Mouse (Mus musculus): ENCODE results near the gene Vps52. TPM values are rescaled to one million over a fixed set of nuclear protein-coding genes. Genes with fewer than 3 reads are reported as not detected.

The Vps52 gene
- total and polyA plus RNA-seq, 2 experiments: 10.5 to 40.6 TPM

DNA sequence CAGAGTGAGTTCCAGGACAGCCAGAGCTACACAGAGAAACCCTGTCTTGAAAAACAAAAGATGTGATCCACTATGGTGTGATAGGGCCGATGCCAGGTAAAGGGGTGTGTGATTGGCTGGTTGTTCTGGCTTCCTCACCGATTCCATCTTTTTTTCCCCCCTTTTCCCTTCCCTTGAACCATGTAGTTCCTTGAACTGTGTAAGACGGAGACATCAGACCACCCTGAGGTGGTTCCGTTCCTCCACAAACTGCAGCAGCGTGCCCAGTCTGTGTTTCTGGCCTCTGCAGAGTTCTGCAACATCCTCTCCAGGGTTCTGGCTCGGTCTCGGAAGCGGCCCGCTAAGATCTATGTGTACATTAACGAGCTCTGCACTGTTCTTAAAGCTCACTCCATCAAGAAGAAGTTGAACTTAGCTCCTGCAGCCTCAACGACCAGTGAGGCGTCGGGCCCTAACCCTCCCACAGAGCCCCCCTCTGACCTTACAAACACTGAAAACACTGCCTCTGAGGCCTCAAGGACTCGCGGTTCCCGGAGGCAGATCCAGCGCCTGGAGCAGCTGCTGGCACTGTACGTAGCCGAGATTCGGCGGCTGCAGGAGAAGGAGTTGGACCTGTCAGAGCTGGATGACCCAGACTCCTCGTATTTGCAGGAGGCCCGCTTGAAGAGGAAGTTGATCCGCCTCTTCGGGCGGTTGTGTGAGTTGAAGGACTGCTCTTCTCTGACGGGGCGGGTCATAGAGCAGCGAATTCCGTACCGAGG, 44.4 kb upstream of the Vps52 start:
- Histone ChIP-seq H3K27ac (replicated peaks; ENCODE audit: insufficient read depth, low read depth, low read length) (no peak overlapping the region), H3K4me1 (ENCODE audit: control insufficient read depth, insufficient read depth, low read length) (peaks cover 7% of the 10 kb centered on the region), H3K9ac (ENCODE audit: low read depth, low read length) (no peak overlapping the region), H3K79me2 (ENCODE audit: control insufficient read depth, insufficient read depth, low read length) (peaks cover 23% of the 10 kb centered on the region), H3K27me3 (ENCODE audit: control insufficient read depth, insufficient read depth, low read length) (no peaks in the 10 kb centered on the region), H3K36me3 (ENCODE audit: control insufficient read depth, insufficient read depth, low read length) (peaks cover 23% of the 10 kb centered on the region; the same call in 1 of the 2 replicates), H3K4me3 (ENCODE audit: insufficient read depth, low read depth, low read length) (no peak overlapping the region)
- no peak for DNase-seq (ENCODE audit: extremely low read depth, low read depth, low spot score)
- WGBS: 86% methylated on average over 31 of the region's 31 CpGs
- TF ChIP-seq POLR2A (IDR thresholded peaks at IDR 0.05; ENCODE audit: extremely low read depth, insufficient read depth, low read length) (no peak), CTCF (IDR thresholded peaks at IDR 0.05; ENCODE audit: low read depth, low read length) (no peak)

DNA sequence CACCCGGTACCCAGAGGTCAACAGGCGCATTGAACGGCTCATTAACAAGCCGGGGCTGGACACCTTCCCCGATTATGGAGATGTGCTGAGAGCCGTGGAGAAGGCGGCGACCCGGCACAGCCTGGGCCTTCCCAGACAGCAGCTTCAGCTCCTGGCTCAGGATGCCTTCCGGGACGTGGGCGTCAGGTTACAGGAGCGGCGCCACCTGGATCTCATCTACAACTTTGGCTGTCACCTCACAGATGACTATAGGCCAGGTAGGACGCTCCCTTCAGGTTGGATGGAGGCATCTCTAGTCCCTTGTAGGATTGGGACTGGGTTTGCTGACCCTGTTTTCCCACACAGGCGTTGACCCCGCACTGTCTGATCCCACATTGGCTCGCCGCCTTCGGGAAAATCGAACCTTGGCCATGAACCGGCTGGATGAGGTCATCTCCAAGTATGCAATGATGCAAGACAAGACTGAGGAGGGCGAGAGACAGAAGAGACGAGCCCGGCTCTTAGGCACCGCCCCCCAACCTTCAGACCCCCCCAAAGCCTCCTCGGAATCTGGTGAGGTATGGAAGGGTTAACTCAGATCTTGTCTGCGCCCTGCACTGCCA, 43.7 kb upstream of the Vps52 start:
- peaks cover 23% of the 10 kb centered on the region; the same call in 1 of the 2 replicates for H3K36me3 ChIP-seq (ENCODE audit: control insufficient read depth, insufficient read depth, low read length)
- H3K27ac ChIP-seq (replicated peaks; ENCODE audit: insufficient read depth, low read depth, low read length): no peak overlapping the region
- no peak for DNase-seq (ENCODE audit: extremely low read depth, low read depth, low spot score)
- no peak overlapping the region for H3K4me3 ChIP-seq (ENCODE audit: insufficient read depth, low read depth, low read length)
- no peaks in the 10 kb centered on the region for H3K27me3 ChIP-seq (ENCODE audit: control insufficient read depth, insufficient read depth, low read length)
- H3K9ac ChIP-seq (ENCODE audit: low read depth, low read length): no peak overlapping the region
- H3K4me1 ChIP-seq (ENCODE audit: control insufficient read depth, insufficient read depth, low read length): peaks cover 9% of the 10 kb centered on the region
- WGBS: 77% methylated on average over 28 of the region's 28 CpGs
- TF ChIP-seq CTCF (IDR thresholded peaks at IDR 0.05; ENCODE audit: low read depth, low read length) (no peak), POLR2A (IDR thresholded peaks at IDR 0.05; ENCODE audit: extremely low read depth, insufficient read depth, low read length) (no peak)
- H3K79me2 ChIP-seq (ENCODE audit: control insufficient read depth, insufficient read depth, low read length): peaks cover 23% of the 10 kb centered on the region

- H3K4me3 ChIP-seq (ENCODE audit: insufficient read depth, low read depth, low read length): no peak overlapping the region
- H3K9ac ChIP-seq (ENCODE audit: low read depth, low read length): no peak overlapping the region
- no peak for TF ChIP-seq CTCF (IDR thresholded peaks at IDR 0.05; ENCODE audit: low read depth, low read length)
- TF ChIP-seq POLR2A (IDR thresholded peaks at IDR 0.05; ENCODE audit: extremely low read depth, insufficient read depth, low read length): no peak
- H3K27ac ChIP-seq (replicated peaks; ENCODE audit: insufficient read depth, low read depth, low read length): no peak overlapping the region
- peaks cover 23% of the 10 kb centered on the region for H3K79me2 ChIP-seq (ENCODE audit: control insufficient read depth, insufficient read depth, low read length)
- H3K27me3 ChIP-seq (ENCODE audit: control insufficient read depth, insufficient read depth, low read length): no peaks in the 10 kb centered on the region
- 88% methylated on average over 10 of the region's 10 CpGs for WGBS
- DNase-seq (ENCODE audit: extremely low read depth, low read depth, low spot score): no peak
- H3K36me3 ChIP-seq (ENCODE audit: control insufficient read depth, insufficient read depth, low read length): peaks cover 23% of the 10 kb centered on the region; the same call in 1 of the 2 replicates
- peaks cover 10% of the 10 kb centered on the region for H3K4me1 ChIP-seq (ENCODE audit: control insufficient read depth, insufficient read depth, low read length)
These were observed 42.3 kb upstream of the Vps52 start for GRCm38 (mm10) chr17:33913264-33913663.

- Histone ChIP-seq H3K4me3 (ENCODE audit: insufficient read depth, low read depth, low read length) (no peak overlapping the region), H3K27ac (replicated peaks; ENCODE audit: insufficient read depth, low read depth, low read length) (no peak overlapping the region), H3K9ac (ENCODE audit: low read depth, low read length) (no peak overlapping the region), H3K36me3 (ENCODE audit: control insufficient read depth, insufficient read depth, low read length) (peaks cover 23% of the 10 kb centered on the region; the same call in 1 of the 2 replicates), H3K4me1 (ENCODE audit: control insufficient read depth, insufficient read depth, low read length) (peaks cover 14% of the 10 kb centered on the region), H3K79me2 (ENCODE audit: control insufficient read depth, insufficient read depth, low read length) (peaks cover 23% of the 10 kb centered on the region), H3K27me3 (ENCODE audit: control insufficient read depth, insufficient read depth, low read length) (no peaks in the 10 kb centered on the region)
- 95% methylated on average over 8 of the region's 8 CpGs for WGBS
- DNase-seq (ENCODE audit: extremely low read depth, low read depth, low spot score): no peak
- no peak for TF ChIP-seq CTCF (IDR thresholded peaks at IDR 0.05; ENCODE audit: low read depth, low read length)
- TF ChIP-seq POLR2A (IDR thresholded peaks at IDR 0.05; ENCODE audit: extremely low read depth, insufficient read depth, low read length): no peak
These were observed 41.7 kb upstream of the Vps52 start for GRCm38 (mm10) chr17:33913905-33914304.

- TF ChIP-seq POLR2A (IDR thresholded peaks at IDR 0.05; ENCODE audit: extremely low read depth, insufficient read depth, low read length) (no peak), CTCF (IDR thresholded peaks at IDR 0.05; ENCODE audit: low read depth, low read length) (no peak)
- Histone ChIP-seq H3K27me3 (ENCODE audit: control insufficient read depth, insufficient read depth, low read length) (no peaks in the 10 kb centered on the region), H3K4me1 (ENCODE audit: control insufficient read depth, insufficient read depth, low read length) (peaks cover 15% of the 10 kb centered on the region), H3K79me2 (ENCODE audit: control insufficient read depth, insufficient read depth, low read length) (peaks cover 23% of the 10 kb centered on the region), H3K9ac (ENCODE audit: low read depth, low read length) (no peak overlapping the region), H3K27ac (replicated peaks; ENCODE audit: insufficient read depth, low read depth, low read length) (no peak overlapping the region), H3K4me3 (ENCODE audit: insufficient read depth, low read depth, low read length) (no peak overlapping the region), H3K36me3 (ENCODE audit: control insufficient read depth, insufficient read depth, low read length) (peaks cover 23% of the 10 kb centered on the region; the same call in 1 of the 2 replicates)
- WGBS: 83% methylated on average over 13 of the region's 13 CpGs
- DNase-seq (ENCODE audit: extremely low read depth, low read depth, low spot score): no peak
These were observed 40.6 kb upstream of the Vps52 start for GRCm38 (mm10) chr17:33914969-33915391.

Data from liver, adult 2 months (tissue).